Mouse (Mus musculus): Measurements from ENCODE around the gene Adgre5.
A peak's percentile ranks its signal among the peaks of the same experiment; 100 is the strongest.

Adgre5 gene

GRCm38 (mm10) chr8:83740976-83741741 is at the start of gene Adgre5:
Gene Adgre5 (minus strand): TSS chr8:83741326.
- DNase-seq = peak; percentile 70

DNA sequence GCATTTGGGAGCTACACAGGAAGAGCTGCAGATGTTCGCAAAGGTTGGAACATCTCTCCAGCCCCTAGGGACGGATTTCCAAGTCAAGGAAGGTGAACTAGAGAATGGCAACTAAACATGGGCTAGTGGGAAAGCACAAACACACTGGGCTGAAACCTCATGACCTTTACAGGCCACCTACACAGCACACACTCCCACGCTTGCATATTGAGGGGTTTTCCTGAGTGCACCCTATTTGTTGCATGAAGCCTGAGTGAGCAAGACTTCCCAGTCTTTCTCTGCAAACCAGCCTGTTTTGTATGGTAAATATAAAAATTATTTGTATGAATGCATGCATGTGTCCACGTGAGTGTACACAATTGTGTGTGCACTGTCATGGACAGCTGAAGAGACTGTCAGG is 48.7 kb upstream of the Adgre5 start:
- no peak for DNase-seq

DNA sequence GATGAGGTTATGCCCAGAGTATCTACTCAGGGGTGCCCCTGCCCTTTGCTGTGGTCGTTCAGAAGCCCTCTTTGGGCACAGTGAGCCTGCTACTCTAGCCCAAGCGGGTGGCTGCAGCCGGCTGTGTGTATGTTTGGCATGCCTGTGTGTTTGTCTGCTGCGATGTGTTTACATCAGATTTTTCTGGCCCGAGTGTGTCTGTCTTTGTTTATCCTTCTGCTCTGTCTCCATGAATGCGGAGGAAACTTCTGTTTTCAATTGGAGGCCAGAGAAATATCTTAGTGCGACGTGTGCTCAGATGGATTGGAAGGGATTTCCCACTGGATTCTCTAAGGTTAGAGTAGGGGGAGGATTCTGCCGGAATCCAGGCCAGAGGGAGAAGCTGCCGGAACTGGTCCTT is 43.9 kb upstream of the Adgre5 start:
- DNase-seq = no peak

DNA sequence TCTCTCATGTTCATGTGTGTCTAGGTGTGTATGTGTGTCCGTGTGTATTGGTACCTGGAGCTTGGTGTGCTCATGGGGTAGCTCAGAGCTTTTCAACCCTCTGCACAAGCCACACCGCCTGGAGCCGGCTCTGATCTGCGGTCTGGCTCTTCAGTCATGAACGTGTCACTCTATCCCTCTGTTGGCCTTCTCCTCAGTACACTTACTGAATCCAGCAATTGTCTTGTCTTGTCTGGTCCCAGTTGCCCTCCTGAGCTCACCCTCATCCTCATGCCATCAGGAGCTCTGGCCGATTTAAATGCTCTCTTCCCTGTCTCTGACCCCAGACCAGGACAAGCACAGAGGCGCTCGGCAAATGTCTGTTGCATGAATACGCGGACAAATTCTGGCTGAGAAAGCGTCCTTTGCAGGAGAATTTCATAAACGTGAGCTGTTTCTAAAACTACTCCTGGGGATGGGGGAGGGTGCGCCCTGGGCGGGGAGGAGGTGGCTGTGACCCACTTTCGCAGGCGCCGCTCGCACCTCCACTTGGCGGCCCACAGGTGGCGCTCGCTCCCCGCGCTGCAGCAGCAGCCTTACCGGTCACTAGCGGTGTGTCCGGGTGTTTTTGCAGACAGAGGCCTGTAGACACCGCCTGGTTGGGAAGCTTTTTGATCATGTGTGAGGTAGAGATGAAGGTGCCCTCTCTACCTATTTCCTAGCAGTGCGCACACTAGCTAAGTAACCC is 41.9 kb upstream of the Adgre5 start:
- DNase-seq = peak; percentile 80

DNA sequence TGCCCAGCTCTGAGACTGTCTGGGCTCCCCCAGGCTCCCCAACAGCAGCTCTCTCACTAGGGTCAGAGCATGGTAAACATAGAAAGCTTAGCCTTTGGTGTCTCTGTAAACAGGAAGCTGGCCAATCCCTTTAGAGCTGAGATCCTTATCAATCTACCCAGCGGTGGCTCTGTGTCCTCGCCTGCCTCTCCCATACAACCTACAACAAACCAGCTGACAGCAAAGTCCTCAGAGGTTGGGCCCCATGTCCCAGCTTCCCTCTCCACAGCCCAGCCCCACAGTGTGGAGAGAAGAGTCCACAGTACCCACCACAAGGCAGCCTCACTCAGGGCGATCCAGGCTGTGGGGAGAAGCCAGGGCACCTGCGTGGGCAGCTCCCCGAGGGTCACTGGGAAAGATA is 38.5 kb upstream of the Adgre5 start:
- no peak for DNase-seq

GRCm38 (mm10) chr8:83778051-83778450 is 36.9 kb upstream of the Adgre5 start:
- no peak for DNase-seq

- DNase-seq = no peak
Observed at GRCm38 (mm10) chr8:83776632-83777031, 35.5 kb upstream of the Adgre5 start.

GRCm38 (mm10) chr8:83774221-83774620 is 33.1 kb upstream of the Adgre5 start:
- peak; percentile 38 for DNase-seq

DNA sequence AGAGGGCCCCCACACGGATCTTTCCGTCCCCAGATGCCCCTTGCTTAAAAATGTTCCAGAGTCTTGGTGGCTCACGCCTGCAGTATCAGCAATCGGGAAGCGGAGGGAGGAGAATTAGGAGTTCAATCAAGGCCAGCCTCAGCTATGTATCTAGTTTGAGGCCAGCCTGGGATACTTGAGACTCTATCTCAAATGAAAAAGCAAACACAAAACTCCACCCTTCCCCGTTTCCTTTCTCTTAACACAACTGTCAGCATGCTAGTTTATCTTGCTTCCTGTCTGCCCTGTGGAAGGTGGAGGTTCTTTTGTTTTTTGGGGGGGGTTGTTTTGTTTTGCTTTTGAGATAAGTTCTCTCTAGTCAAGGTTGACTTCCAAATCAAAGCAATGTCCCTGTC is 32.3 kb upstream of the Adgre5 start:
- DNase-seq = no peak

DNA sequence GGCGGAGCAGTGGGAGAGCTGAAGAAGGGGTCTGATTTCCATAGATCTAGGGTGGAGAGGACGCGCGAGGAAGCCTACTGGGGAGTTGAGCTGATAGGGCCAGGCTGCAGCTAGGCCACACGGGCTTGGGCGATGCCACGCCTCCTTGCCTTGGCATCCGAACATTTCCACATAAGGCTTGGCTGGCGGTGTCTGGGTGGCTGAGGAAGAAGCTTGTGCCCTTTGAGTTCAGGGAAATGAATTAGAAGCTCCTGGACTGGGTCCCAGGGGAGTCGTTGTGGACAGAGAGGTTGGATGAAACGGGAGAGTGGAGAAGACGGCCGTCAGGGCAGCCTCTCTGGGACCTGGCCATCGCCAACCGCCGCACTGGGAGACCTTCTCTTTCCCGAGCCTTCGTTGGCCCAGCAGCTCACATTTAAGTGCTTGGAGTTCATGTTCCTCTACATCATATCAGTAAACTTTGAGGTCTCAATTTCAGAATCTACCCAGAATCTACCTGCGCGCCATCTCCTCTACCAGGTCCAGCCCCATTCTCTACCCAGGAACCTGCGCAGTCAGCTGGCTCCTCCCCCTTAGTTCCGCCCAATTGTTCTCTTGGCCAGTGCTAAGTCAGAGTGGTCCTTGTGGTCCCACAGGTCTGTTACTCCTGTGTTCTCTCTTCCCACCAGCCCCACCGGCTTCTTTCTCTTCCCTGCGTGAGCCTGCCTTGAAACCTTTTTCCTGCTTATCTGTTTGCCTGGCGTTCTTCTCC is 31.8 kb upstream of the Adgre5 start:
- peak; percentile 53 for DNase-seq

DNA sequence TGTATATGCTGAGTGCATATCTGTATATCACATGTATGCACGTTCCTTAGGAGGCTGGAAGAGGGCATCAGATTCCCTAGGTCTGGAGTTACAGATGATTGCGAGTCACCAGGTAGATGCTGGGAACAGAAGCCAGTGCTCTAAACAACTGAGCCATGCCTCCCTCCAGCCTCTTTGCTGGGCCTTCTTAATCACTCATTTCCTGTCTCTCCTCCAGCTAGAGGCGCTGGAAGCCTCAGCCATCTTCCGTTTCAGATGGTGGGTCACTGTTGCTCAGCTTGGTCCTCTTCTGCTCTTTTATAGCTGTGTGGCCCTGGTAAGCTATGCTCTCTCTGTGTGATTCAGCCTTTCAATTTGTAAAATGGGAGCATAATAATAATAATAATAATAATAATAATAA is 30.7 kb upstream of the Adgre5 start:
- no peak for DNase-seq

GRCm38 (mm10) chr8:83770669-83771068 is 29.5 kb upstream of the Adgre5 start:
- DNase-seq = no peak

GRCm38 (mm10) chr8:83769720-83770119 is 28.6 kb upstream of the Adgre5 start:
- DNase-seq = no peak

GRCm38 (mm10) chr8:83768526-83768925 is 27.4 kb upstream of the Adgre5 start:
- DNase-seq = no peak

- DNase-seq = no peak
Observed at GRCm38 (mm10) chr8:83767442-83767841, 26.3 kb upstream of the Adgre5 start.

- no peak for DNase-seq
Observed at GRCm38 (mm10) chr8:83765663-83766062, 24.5 kb upstream of the Adgre5 start.

DNA sequence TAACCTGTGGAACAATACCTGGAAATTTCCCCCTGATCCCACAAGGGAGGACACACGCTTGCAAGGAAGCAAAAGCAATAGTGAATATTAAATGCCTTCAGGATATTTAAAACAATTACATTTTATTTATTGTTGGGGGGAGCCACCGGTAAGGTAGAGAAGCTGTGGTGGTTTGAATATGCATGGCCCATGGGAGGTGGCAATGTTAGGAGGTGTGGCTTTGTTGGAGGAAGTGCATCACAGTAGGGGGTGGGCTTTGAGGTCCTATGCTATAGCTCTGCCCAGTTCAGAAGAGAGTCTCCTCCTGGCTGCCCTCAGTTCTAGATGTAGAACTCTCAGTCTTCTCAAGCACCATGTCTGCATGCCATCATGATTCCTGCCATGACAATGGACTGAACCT is 23.6 kb upstream of the Adgre5 start:
- DNase-seq = no peak

- DNase-seq = no peak
Observed at GRCm38 (mm10) chr8:83764116-83764515, 23.0 kb upstream of the Adgre5 start.

- DNase-seq = no peak
Observed at GRCm38 (mm10) chr8:83759231-83759759, 18.2 kb upstream of the Adgre5 start.

GRCm38 (mm10) chr8:83758298-83758697 is 17.2 kb upstream of the Adgre5 start:
- DNase-seq = no peak

DNA sequence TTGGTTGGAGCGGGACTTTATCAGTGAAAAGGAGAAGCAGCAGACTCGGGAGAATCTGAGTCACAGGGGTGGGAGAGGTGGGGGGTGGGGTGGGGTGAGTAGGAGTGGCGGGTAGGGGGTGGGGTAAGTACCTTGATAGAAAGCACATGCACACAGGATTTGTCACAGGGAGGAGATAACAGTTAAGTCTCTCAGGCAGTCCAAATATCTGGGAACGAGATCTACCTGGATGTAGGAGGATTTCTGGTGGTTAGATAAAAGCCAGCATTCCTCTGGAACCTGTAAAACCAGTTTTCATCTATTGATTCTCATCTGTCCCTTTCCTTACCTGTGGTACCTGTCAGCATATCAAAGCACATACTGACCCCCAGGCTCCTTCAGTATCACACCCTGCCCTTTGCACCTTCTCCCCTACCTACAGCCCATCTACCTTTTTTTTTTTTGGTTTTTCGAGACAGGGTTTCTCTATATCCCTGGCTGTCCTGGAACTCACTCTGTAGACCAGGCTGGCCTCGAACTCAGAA is 16.0 kb upstream of the Adgre5 start:
- DNase-seq = no peak

DNA sequence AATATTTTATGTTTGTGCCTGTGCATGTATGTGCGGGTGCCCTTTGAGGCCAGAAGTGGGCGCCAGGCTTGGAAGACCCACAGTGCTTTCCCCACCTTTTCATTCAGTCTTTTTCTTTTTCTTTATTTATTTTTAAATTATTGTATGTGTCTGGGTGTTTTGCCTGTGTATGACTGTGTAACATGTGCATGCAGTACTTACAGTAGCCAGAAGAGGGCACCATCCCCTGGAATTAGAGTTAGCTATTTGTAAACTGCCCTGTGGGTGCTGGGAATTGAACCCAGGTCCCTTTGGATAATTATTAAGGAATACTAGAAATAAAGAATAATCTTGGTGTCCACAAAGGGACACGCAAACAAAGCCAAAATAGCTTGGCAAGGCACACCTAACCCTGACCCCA is 15.1 kb upstream of the Adgre5 start:
- no peak for DNase-seq

DNA sequence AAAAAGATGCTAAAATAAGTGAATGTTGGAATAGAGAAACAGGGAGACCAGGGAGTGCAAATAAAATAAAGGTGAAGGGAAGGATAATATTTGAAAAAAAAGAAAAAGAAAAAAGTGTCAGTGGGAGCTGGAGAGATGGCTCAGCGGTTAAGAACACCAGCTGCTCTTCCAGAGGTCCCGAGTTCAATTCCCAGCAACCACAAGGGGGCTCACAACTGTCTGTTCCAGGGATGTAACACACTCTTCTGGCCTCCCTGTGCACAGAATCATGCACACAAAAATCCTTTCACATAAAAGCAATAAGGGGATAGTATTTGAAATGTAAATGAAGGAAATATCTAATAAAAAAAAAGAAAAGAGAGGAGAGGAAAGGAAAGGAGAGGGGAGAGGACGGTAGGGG is 13.0 kb upstream of the Adgre5 start:
- DNase-seq = no peak

All from embryo, embryonic 11 days (tissue).